Mouse (Mus musculus) adrenal gland, postnatal 4 days (tissue): Measurements from ENCODE around the gene Clic1. TPM values are rescaled to one million over a fixed set of nuclear protein-coding genes. Genes with fewer than 3 reads are reported as not detected.
A peak's percentile ranks its signal among the peaks of the same experiment; 100 is the strongest.

Source experiments
- DNase-seq, 2 experiments: peaks; one replicate each; pipeline ENCODE4 v3.0.0; 2021 to 2022; ENCODE audit warnings: low spot score in 2 of 2, mixed read lengths in 2 of 2
- total RNA-seq, 2 experiments: library from RNA; stranded (reverse); gene quantifications; 2 replicates each; pipeline ENCODE4 v1.2.3; 2021

Clic1 gene
- total RNA-seq, 2 experiments from 2014 or later = 137 to 146 TPM

GRCm38 (mm10) chr17:35044904-35045806 lies 4.6 kb upstream of the Clic1 start:
- DNase-seq = no peak

- DNase-seq = no peak
Measured at GRCm38 (mm10) chr17:35045807-35046680, 3.7 kb upstream of the Clic1 start.

- DNase-seq = peak; percentile 91 to 93
Measured at GRCm38 (mm10) chr17:35046681-35047455, 2.9 kb upstream of the Clic1 start, which contains the start of gene Msh5. TSS of gene Msh5 (minus strand) at chr17:35046745.

GRCm38 (mm10) chr17:35047688-35048087 lies 2.1 kb upstream of the Clic1 start:
- no peak for DNase-seq

- DNase-seq = no peak
Measured at GRCm38 (mm10) chr17:35048149-35048931, 1.4 kb upstream of the Clic1 start.

- DNase-seq = no peak
Measured at GRCm38 (mm10) chr17:35048932-35049440, 780 bp upstream of the Clic1 start.

- DNase-seq = peak; percentile 37 to 63
Measured at GRCm38 (mm10) chr17:35050126-35050750, 472 bp downstream of the Clic1 start.

- DNase-seq = peak in 1 of 2 experiments; percentile 55
Measured at GRCm38 (mm10) chr17:35051156-35052086, 1.7 kb downstream of the Clic1 start.

GRCm38 (mm10) chr17:35052271-35052798 lies 2.6 kb downstream of the Clic1 start:
- no peak for DNase-seq

GRCm38 (mm10) chr17:35055691-35056495 lies 6.1 kb downstream of the Clic1 start:
- no peak for DNase-seq

- DNase-seq = no peak
Measured at GRCm38 (mm10) chr17:35057090-35057489, 7.3 kb downstream of the Clic1 start.

- DNase-seq = no peak
Measured at GRCm38 (mm10) chr17:35058316-35058715, 8.6 kb downstream of the Clic1 start.

GRCm38 (mm10) chr17:35058911-35059892 lies 9.4 kb downstream of the Clic1 start, which contains the start of gene Ddah2:
TSS of gene Ddah2 (plus strand) at chr17:35059035.
- peak; percentile 62 to 76 for DNase-seq

- DNase-seq = no peak
Measured at GRCm38 (mm10) chr17:35060071-35060470, 10.3 kb downstream of the Clic1 start.

- DNase-seq = no peak
Measured at GRCm38 (mm10) chr17:35060737-35061297, 11.1 kb downstream of the Clic1 start.

- no peak for DNase-seq
Measured at GRCm38 (mm10) chr17:35061299-35061698, 11.5 kb downstream of the Clic1 start.
